Mouse (Mus musculus) gastrocnemius, postnatal 36 days (tissue): ENCODE results near the gene Tenm4. TPM values are rescaled to one million over a fixed set of nuclear protein-coding genes. Genes with fewer than 3 reads are reported as not detected.

Source experiments
- DNase-seq, 2 experiments: peaks; one replicate each; pipeline ENCODE4 v3.0.0; 2022
- intact Hi-C: fragments of 180-260 bp; cut with DNase I; formaldehyde crosslinking; loops from one replicate; pipeline ENCODE4 v1.15.1; 2025
- total RNA-seq, 2 experiments: library from RNA; stranded (reverse); gene quantifications; 2 replicates each; pipeline ENCODE4 v1.2.3; 2021

Tenm4 gene
- total RNA-seq, 2 experiments from 2014 or later: 0.69 to 1.1 TPM

DNA sequence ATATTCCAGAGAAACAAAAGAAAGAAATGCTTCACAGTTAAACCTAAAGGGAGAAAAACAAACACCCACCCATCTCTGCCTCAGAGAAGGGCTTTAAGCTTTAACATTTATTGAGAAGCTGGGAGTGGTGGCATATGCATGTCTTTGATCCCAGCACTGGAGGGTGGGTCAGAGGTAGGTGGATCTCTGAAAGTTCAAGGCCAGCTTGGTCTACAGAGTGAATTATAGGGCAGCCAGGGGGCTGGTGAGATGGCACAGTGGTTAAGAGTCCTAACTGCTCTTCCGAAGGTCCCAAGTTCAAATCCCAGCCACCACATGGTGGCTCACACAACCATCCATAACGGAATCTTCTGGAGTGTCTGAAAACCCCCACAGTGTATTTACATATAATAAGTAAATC is 581.7 kb downstream of the Tenm4 start:
- intact Hi-C loops: no loop called here
- DNase-seq: no peak

DNA sequence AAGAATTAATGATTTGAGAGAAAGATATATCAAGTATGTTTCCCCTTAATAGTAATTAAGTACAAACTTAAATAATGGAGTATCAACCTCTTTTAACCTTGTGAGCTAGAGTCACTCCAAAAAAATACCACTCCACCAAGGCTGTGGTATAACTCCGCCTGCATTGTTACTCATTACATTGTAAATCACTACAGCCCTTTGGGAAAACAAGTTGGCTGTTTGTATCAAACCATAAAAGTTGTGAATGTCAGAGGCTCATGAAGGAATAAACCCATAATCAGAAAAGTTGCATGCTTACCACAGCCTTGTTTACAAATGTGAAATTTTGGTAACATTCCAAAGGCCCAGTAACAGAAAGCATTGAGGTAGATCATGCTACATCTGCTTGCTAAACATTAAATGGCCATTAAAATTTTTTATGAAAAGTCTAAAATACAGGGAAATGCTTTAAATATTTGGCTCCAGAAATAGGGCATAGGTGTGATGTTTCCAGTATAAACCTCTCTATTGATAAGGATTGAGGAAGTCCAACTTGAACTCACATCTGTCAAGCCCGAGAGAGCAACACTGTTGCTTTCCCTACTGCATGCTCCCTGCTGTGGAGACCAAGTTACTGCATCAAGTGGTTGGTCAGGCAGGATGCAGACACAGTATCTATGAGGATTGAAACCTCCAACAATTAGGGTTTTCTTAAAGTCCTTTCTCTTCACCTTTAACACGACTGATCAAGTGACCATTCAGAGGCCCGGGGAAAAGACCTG is 582.5 kb downstream of the Tenm4 start:
- DNase-seq: no peak
- intact Hi-C loops: no loop called here

DNA sequence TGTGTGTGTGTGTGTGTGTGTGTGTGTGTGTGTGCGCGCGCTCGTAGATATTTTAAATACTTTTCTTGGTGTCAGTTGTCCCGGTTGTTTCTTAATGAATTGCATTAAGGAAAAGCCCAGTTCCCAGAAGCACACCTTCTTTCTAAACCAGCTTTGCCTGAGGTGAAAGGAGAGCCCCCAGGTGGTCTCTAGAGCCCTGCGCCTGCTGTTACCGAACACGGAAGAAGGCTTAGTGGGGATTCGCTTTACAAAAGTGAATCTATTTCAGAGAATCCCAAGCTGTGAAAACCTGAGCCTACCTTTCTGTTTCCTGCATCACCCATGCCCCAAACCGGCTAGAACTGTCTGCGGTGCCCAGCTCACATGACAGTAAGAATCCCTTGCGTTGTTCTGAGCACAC is 583.1 kb downstream of the Tenm4 start:
- intact Hi-C loops: no loop called here
- no peak for DNase-seq

DNA sequence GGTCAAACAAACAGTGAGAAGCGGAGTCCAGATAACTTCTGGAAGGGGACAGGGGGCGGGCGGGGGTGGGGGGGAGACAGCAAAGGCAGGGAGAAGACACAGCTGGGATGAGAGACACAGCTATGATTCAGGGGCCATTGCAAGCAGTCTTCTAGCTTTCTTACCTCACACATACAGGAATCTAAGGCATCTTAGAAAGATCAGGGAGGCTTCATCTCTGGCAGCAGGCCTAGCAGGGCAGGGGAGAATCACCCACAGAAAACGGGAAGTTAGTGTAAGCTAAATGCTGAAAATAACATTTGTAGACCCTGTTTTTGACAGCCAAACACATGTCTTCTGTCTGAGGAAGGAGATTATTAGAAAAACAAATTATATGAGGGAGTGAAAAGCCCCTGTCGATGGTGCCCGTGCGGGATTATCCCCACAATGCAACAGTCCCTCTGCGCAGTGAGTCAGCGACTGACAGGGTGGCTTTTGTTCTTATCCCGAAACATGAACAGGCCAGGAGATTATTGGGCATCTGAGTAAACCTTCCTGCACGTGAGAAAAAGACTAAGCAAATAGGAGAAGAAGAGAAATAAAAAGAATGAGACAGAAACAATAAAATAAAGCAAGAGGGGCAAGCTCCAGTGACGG is 584.5 kb downstream of the Tenm4 start:
- intact Hi-C loops: no loop called here
- no peak for DNase-seq

DNA sequence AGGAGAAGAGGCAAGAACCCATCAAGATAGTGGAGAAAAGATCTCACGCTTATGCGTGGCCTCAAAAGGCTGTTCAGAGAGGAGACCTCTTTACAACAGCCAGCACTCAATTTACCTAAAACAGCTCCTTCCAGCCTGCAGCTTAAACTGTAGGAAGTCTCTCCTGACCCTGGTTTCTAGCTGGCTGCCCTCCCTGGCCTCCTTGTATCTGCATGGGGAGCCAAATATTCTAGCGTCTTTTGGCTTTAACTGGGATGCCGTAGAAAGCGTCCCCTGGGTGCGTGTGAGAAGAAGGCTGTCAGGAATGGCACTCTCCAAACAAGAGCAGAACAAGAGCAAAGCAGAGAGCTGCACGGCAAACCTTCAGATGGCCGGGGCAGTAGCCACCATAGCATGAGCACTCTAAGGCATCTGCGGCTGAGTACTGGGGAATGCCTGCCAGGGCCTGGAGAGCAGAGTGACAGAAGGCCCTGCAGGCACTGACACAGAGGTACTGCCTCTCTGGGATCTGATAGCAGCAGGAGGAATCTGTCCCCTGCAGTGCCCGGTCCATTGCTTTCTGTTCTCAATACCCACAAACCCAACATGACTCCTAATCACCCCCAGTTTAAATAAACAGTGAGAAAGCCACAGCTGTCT is 585.2 kb downstream of the Tenm4 start:
- DNase-seq: no peak
- intact Hi-C loops: no loop called here

GRCm38 (mm10) chr7:96757067-96757466 is 586.0 kb downstream of the Tenm4 start:
- DNase-seq: no peak
- intact Hi-C loops: no loop called here

DNA sequence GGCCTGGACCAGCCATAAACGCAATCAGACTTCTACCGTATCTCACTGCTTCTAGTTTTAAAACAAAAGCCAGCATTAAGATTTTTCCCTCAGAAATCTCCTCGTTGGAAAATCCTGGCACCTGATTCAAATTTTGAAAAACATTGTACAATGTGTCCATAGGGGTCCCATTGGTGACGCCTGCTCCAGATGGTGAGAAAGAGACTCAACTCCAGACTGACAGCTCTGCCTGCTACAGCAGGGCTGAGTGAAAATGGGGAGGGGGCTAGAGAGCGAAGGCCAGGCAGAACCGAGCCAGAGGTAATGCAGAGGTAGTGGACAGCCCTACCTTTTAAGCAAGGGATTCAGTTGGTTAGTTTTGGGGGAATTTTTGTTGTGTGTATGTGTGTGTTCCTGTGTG is 589.2 kb downstream of the Tenm4 start:
- no peak for DNase-seq
- intact Hi-C loops: no loop called here

- no peak for DNase-seq
- intact Hi-C loops: no loop called here
These were observed 590.1 kb downstream of the Tenm4 start for GRCm38 (mm10) chr7:96761151-96761550.

DNA sequence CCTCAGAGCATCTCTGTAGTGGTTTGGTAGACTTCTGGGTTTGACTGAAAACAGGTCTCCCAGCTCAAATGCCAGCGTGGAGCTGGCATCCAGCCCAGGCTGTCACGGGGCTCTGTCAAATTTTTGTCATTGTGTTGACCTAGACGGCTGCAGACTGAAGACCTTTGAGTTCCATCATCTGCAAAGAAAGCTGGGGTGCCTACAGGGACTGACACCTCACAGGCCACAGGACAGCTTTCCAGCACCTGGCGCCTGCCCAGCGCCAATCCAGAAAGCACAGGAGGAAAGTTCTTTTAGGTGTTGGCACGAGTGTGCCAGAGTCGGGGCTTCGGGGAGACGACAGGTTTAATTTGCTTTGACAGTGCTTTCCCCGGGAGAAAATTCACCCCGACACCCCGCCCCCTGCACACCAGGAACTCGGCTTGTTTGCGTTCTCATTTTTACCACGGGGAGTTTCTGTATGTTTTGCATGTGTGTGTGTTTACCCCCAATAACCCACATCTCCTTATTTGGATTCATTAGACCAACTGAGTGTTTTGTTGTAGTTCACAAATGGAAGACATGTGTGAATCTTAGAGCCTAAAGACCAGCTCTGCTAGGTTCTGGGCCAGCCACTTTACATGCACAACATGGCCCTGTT is 594.4 kb downstream of the Tenm4 start:
- intact Hi-C loops: no loop called here
- no peak for DNase-seq

DNA sequence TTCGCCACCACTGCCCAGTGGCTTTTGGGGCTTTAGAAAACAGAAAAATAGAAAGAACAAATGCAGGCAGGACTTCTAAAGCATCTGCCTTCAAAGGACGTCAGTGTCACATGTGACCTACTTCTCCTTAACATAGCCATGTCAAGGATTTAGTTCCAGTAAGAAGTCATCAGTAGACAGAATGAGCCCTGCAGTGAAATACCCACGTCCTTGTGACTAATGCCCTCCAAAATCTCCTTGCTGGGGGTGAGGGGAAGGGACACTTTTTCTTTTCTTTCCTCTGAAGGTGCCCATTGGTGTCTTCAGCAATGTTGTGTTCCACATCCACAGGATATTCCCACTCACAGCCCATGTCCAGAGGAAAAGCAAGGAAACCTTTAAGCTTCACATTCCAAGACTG is 596.0 kb downstream of the Tenm4 start:
- intact Hi-C loops: no loop called here
- no peak for DNase-seq

DNA sequence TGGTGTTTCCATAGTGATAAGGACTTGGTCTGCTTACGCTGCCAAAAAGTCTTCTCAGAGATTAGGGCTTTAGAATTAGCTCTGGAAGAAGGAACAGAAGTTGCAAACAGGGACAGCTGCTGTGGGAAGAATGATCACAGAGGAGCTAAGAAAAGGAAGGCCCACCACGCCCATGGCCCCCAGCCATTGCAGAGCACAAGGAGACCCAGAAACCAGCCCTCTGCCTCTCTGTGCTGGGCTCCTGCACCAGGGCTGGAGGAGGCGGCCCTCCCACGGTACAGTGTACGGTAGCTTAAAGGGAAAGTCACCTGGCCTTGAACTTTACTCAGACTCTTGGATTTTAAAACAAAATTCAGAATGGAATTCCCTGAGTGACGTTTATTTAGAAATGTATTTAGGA is 597.7 kb downstream of the Tenm4 start:
- intact Hi-C loops: no loop called here
- DNase-seq: no peak

- no peak for DNase-seq
- intact Hi-C loops: no loop called here
These were observed 598.7 kb downstream of the Tenm4 start for GRCm38 (mm10) chr7:96769784-96770183.

DNA sequence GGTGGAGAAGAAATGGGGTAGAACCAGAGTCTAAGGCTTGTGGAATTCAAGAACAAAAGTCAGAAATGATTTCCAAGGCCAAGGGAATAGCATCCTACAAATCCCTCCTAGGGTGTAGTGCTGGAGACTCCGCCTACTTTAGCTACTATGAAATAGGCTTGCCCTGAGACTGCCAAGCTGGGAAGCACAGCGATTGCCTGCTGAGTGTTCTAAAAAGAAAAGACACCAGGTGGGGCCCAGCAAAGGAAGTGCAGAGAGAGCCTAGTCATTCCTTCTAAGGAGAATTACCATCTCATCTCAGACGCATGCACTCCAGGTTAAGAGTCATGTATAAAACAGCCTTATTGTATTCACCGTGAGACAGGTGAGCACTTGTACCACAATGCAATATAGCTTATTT is 601.9 kb downstream of the Tenm4 start:
- intact Hi-C loops: no loop called here
- DNase-seq: no peak

DNA sequence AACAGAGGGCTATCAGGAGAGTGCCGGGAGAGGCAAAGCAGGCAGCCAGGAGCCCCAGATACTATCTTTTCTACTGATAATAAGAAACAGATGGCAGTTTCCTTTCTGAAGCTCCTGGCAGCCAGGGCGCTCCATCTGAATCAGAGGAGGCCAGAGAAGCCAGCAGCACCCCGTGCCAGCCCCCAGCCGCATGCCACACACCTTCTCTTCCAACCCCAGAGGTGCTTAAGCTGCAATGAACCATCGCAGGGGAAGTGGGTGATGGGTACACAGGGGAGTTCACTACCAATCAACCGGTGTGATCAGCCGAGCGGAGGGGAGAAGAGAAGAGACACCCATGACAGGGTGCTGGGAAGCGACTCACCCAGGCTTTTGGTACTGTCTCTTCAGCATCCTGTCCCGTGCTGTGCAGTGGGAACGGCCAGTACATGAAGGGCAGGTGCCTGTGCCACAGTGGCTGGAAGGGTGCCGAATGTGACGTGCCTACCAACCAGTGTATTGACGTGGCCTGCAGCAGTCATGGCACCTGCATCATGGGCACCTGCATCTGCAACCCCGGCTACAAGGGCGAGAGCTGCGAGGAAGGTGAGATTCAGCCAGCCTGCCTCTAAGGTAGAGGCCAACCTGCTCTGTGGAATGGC is 602.7 kb downstream of the Tenm4 start:
- DNase-seq: no peak
- intact Hi-C loops: no loop called here

- DNase-seq: no peak
- intact Hi-C loops: no loop called here
These were observed 604.0 kb downstream of the Tenm4 start for GRCm38 (mm10) chr7:96775080-96775486.

GRCm38 (mm10) chr7:96777938-96778600 is 607.0 kb downstream of the Tenm4 start:
- intact Hi-C loops: loop anchor here (2.0 kb wide), 1 partner anchor 137 kb away; no protein-coding TSS in a partner anchor

DNA sequence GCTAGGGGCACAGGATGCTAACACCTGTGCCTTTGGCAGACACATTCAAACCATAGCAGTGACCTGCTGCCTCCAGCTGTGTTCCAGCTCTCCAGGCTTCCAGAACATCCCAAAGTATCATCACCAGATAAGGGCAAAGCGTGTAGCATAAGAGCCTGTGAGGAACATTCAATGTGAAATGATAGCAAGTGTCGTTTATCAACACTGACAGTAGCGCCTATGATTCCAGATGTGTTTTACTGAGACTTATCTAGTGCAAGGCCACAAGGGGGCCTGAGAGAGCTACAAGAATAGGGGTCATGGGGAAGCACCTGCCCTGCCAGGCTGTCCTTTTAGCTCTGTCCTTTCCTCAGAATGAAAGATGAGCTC is 607.5 kb downstream of the Tenm4 start:
- intact Hi-C loops: loop anchor here (2.0 kb wide), 1 partner anchor 136 kb away; no protein-coding TSS in a partner anchor
- no peak for DNase-seq

More at GRCm38 (mm10) chr7:96777938-96778600, 607.0 kb downstream of the Tenm4 start:
- DNase-seq: no peak

DNA sequence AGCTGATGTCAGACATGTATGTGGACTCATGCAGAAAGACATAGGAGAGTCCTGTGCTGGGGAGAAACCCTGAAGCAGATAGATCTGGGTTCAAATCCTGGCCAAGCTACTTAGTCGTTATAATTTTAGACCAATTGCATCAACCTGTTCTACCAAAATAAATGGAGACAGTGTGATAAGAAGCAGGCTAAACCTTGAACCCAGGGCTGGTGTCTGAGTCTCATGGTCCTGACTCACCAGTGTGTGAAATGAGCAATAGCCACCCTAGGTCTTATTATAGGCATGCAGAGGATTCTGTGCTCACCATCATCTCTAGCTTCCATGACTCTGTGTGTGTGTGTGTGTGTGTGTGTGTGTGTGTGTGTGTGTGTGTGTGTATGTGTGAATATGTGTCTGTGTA is 609.5 kb downstream of the Tenm4 start:
- DNase-seq: no peak
- intact Hi-C loops: loop anchor here (10.0 kb wide), 1 partner anchor 256 kb away; no protein-coding TSS in a partner anchor

- no peak for DNase-seq
- intact Hi-C loops: loop anchor here (10.0 kb wide), 1 partner anchor 256 kb away; no protein-coding TSS in a partner anchor
These were observed 610.0 kb downstream of the Tenm4 start for GRCm38 (mm10) chr7:96781068-96781467.

- no peak for DNase-seq
- intact Hi-C loops: loop anchor here (10.0 kb wide), 1 partner anchor 258 kb away; no protein-coding TSS in a partner anchor
These were observed 611.6 kb downstream of the Tenm4 start for GRCm38 (mm10) chr7:96782686-96783085.
